Mouse (Mus musculus): Measurements from ENCODE around the gene Mdm2. TPM values are rescaled to one million over a fixed set of nuclear protein-coding genes. Genes with fewer than 3 reads are reported as not detected.

Gene Mdm2
- total and polyA plus RNA-seq, 2 experiments from 2014 or later, result 31.3 to 93.0 TPM

GRCm38 (mm10) chr10:117725671-117726070 is 15.1 kb upstream of the Mdm2 start:
- H3K4me3 ChIP-seq (ENCODE audit: low read depth, low read length), result no peak overlapping the region
- H3K4me1 ChIP-seq (ENCODE audit: control insufficient read depth, insufficient read depth), result no peaks in the 10 kb centered on the region
- no peak for ATAC-seq (ENCODE audit: insufficient read depth, low read depth)
- TF ChIP-seq CTCF (IDR thresholded peaks at IDR 0.05; ENCODE audit: low read depth) (no peak), EP300 (IDR thresholded peaks at IDR 0.05; ENCODE audit: low read depth) (no peak)
- no peaks in the 10 kb centered on the region for H3K36me3 ChIP-seq (replicated peaks; ENCODE audit: control insufficient read depth, insufficient read depth, low read length)
- no peak overlapping the region for H3K27ac ChIP-seq (ENCODE audit: low read depth)
- no peaks in the 10 kb centered on the region for H3K27me3 ChIP-seq (ENCODE audit: control insufficient read depth, insufficient read depth, low read length)
- no peak overlapping the region for H3K9ac ChIP-seq (replicated peaks; ENCODE audit: low read depth, low read length)
- 66% methylated on average over 7 of the region's 7 CpGs for WGBS
- no peak overlapping the region for H3K4me2 ChIP-seq (ENCODE audit: low read depth, low read length)
- H3K9me3 ChIP-seq (replicated peaks; ENCODE audit: control insufficient read depth, low read length), result no peaks in the 10 kb centered on the region
- DNase-seq (ENCODE audit: low spot score), result no peak

GRCm38 (mm10) chr10:117724804-117725361 is 14.3 kb upstream of the Mdm2 start:
- H3K4me2 ChIP-seq (ENCODE audit: low read depth, low read length), result no peak overlapping the region
- H3K9me3 ChIP-seq (replicated peaks; ENCODE audit: control insufficient read depth, low read length), result no peaks in the 10 kb centered on the region
- no peaks in the 10 kb centered on the region for H3K4me1 ChIP-seq (ENCODE audit: control insufficient read depth, insufficient read depth)
- no peak overlapping the region for H3K4me3 ChIP-seq (ENCODE audit: low read depth, low read length)
- no peak for TF ChIP-seq CTCF (IDR thresholded peaks at IDR 0.05; ENCODE audit: low read depth)
- TF ChIP-seq EP300 (IDR thresholded peaks at IDR 0.05; ENCODE audit: low read depth), result no peak
- no peak overlapping the region for H3K27ac ChIP-seq (ENCODE audit: low read depth)
- no peak overlapping the region for H3K9ac ChIP-seq (replicated peaks; ENCODE audit: low read depth, low read length)
- DNase-seq (ENCODE audit: low spot score) (no peak), ATAC-seq (ENCODE audit: insufficient read depth, low read depth) (no peak)
- WGBS, result 93% methylated on average over 3 of the region's 3 CpGs
- no peaks in the 10 kb centered on the region for H3K36me3 ChIP-seq (replicated peaks; ENCODE audit: control insufficient read depth, insufficient read depth, low read length)
- H3K27me3 ChIP-seq (ENCODE audit: control insufficient read depth, insufficient read depth, low read length), result no peaks in the 10 kb centered on the region

GRCm38 (mm10) chr10:117724136-117724718 is 13.7 kb upstream of the Mdm2 start:
- ATAC-seq (ENCODE audit: insufficient read depth, low read depth), result no peak
- TF ChIP-seq CTCF (IDR thresholded peaks at IDR 0.05; ENCODE audit: low read depth) (no peak), EP300 (IDR thresholded peaks at IDR 0.05; ENCODE audit: low read depth) (no peak)
- H3K27me3 ChIP-seq (ENCODE audit: control insufficient read depth, insufficient read depth, low read length), result no peaks in the 10 kb centered on the region
- no peak overlapping the region for H3K9ac ChIP-seq (replicated peaks; ENCODE audit: low read depth, low read length)
- no peak overlapping the region for H3K4me2 ChIP-seq (ENCODE audit: low read depth, low read length)
- H3K9me3 ChIP-seq (replicated peaks; ENCODE audit: control insufficient read depth, low read length), result no peaks in the 10 kb centered on the region
- WGBS, result 73% methylated on average over 5 of the region's 5 CpGs
- H3K27ac ChIP-seq (ENCODE audit: low read depth), result no peak overlapping the region
- H3K4me3 ChIP-seq (ENCODE audit: low read depth, low read length), result no peak overlapping the region
- DNase-seq (ENCODE audit: low spot score), result no peak
- H3K4me1 ChIP-seq (ENCODE audit: control insufficient read depth, insufficient read depth), result no peaks in the 10 kb centered on the region
- H3K36me3 ChIP-seq (replicated peaks; ENCODE audit: control insufficient read depth, insufficient read depth, low read length), result no peaks in the 10 kb centered on the region

GRCm38 (mm10) chr10:117718161-117719119 is 7.9 kb upstream of the Mdm2 start:
- Histone ChIP-seq H3K36me3 (replicated peaks; ENCODE audit: control insufficient read depth, insufficient read depth, low read length) (no peaks in the 10 kb centered on the region), H3K4me1 (ENCODE audit: control insufficient read depth, insufficient read depth) (peaks cover 10% of the 10 kb centered on the region), H3K4me3 (ENCODE audit: low read depth, low read length) (no peak overlapping the region), H3K9ac (replicated peaks; ENCODE audit: low read depth, low read length) (0 out of 2 replicates have a peak overlapping the region, but pooled peaks have one; percentile 7), H3K9me3 (replicated peaks; ENCODE audit: control insufficient read depth, low read length) (no peaks in the 10 kb centered on the region), H3K4me2 (ENCODE audit: low read depth, low read length) (peak overlapping the region; percentile 18; the same call in 1 of the 2 replicates), H3K27me3 (ENCODE audit: control insufficient read depth, insufficient read depth, low read length) (no peaks in the 10 kb centered on the region), H3K27ac (ENCODE audit: low read depth) (peak overlapping the region; percentile 70)
- ATAC-seq (ENCODE audit: insufficient read depth, low read depth) (peak; percentile 21; the same call in 1 of the 2 replicates), DNase-seq (ENCODE audit: low spot score) (peak; percentile 26)
- no peak for TF ChIP-seq CTCF (IDR thresholded peaks at IDR 0.05; ENCODE audit: low read depth)
- TF ChIP-seq EP300 (IDR thresholded peaks at IDR 0.05; ENCODE audit: low read depth), result no peak
- WGBS, result 47% methylated on average over 19 of the region's 19 CpGs

- WGBS, result 1% methylated on average over 4 of the region's 4 CpGs
- Histone ChIP-seq H3K4me3 (ENCODE audit: low read depth, low read length) (no peak overlapping the region), H3K27ac (ENCODE audit: low read depth) (peak overlapping the region; percentile 70), H3K4me1 (ENCODE audit: control insufficient read depth, insufficient read depth) (peaks cover 10% of the 10 kb centered on the region), H3K9me3 (replicated peaks; ENCODE audit: control insufficient read depth, low read length) (no peaks in the 10 kb centered on the region), H3K36me3 (replicated peaks; ENCODE audit: control insufficient read depth, insufficient read depth, low read length) (no peaks in the 10 kb centered on the region), H3K4me2 (ENCODE audit: low read depth, low read length) (peak overlapping the region; percentile 18; the same call in 1 of the 2 replicates), H3K9ac (replicated peaks; ENCODE audit: low read depth, low read length) (0 out of 2 replicates have a peak overlapping the region, but pooled peaks have one; percentile 7), H3K27me3 (ENCODE audit: control insufficient read depth, insufficient read depth, low read length) (no peaks in the 10 kb centered on the region)
- peak; percentile 59 for DNase-seq (ENCODE audit: low spot score)
- peak; percentile 68; the same call in 1 of the 2 replicates for ATAC-seq (ENCODE audit: insufficient read depth, low read depth)
- no peak for TF ChIP-seq EP300 (IDR thresholded peaks at IDR 0.05; ENCODE audit: low read depth)
- TF ChIP-seq CTCF (IDR thresholded peaks at IDR 0.05; ENCODE audit: low read depth), result no peak
Measured at GRCm38 (mm10) chr10:117717583-117717982, 7.0 kb upstream of the Mdm2 start.
